Mouse (Mus musculus): Measurements from ENCODE around the gene Ube2r2. TPM values are rescaled to one million over a fixed set of nuclear protein-coding genes. Genes with fewer than 3 reads are reported as not detected.

Gene Ube2r2
- polyA plus RNA-seq, 1 experiment from 2014 or later, result 75.0 TPM

Other genes starting within 250 kb of the Ube2r2 start
- not detected in 2 replicates for gene Spink4, start 215.7 kb upstream of the Ube2r2 start, polyA plus RNA-seq (2015; fragmentation: Nextera tagmentation; extraction: Ambion mirVana)
- gene Bag1, start 187.4 kb upstream of the Ube2r2 start, polyA plus RNA-seq (2015; fragmentation: Nextera tagmentation; extraction: Ambion mirVana), result 210 and 218 TPM in 2 replicates
- 116 and 119 TPM in 2 replicates for gene Chmp5, start 187.3 kb upstream of the Ube2r2 start, polyA plus RNA-seq (2015; fragmentation: Nextera tagmentation; extraction: Ambion mirVana)
- gene Nfx1, start 164.8 kb upstream of the Ube2r2 start, polyA plus RNA-seq (2015; fragmentation: Nextera tagmentation; extraction: Ambion mirVana), result 85.5 and 85.9 TPM in 2 replicates
- 0.24 and 0.55 TPM in 2 replicates for gene Aqp7, start 87.6 kb upstream of the Ube2r2 start, polyA plus RNA-seq (2015; fragmentation: Nextera tagmentation; extraction: Ambion mirVana)
- 82.8 and 104 TPM in 2 replicates for gene Aqp3, start 37.6 kb upstream of the Ube2r2 start, polyA plus RNA-seq (2015; fragmentation: Nextera tagmentation; extraction: Ambion mirVana)
- 26.5 and 27.1 TPM in 2 replicates for gene Nol6, start 11.3 kb upstream of the Ube2r2 start, polyA plus RNA-seq (2015; fragmentation: Nextera tagmentation; extraction: Ambion mirVana)
- 56.9 and 68.8 TPM in 2 replicates for gene Ubap2, start 139.4 kb downstream of the Ube2r2 start, polyA plus RNA-seq (2015; fragmentation: Nextera tagmentation; extraction: Ambion mirVana)
- gene Dcaf12, start 179.1 kb downstream of the Ube2r2 start, polyA plus RNA-seq (2015; fragmentation: Nextera tagmentation; extraction: Ambion mirVana), result 58.6 and 60.6 TPM in 2 replicates
- 49.7 and 51.4 TPM in 2 replicates for gene Ubap1, start 213.3 kb downstream of the Ube2r2 start, polyA plus RNA-seq (2015; fragmentation: Nextera tagmentation; extraction: Ambion mirVana)

Data from limb, embryonic 15.5 days (tissue).